Mouse (Mus musculus): ENCODE results near the gene Lrrc45. TPM values are rescaled to one million over a fixed set of nuclear protein-coding genes. Genes with fewer than 3 reads are reported as not detected.

The Lrrc45 gene
- polyA plus RNA-seq (2012; rRNA removed; ENCODE audit: low replicate concordance), result 30.1 and 63.6 TPM in 2 replicates

DNA sequence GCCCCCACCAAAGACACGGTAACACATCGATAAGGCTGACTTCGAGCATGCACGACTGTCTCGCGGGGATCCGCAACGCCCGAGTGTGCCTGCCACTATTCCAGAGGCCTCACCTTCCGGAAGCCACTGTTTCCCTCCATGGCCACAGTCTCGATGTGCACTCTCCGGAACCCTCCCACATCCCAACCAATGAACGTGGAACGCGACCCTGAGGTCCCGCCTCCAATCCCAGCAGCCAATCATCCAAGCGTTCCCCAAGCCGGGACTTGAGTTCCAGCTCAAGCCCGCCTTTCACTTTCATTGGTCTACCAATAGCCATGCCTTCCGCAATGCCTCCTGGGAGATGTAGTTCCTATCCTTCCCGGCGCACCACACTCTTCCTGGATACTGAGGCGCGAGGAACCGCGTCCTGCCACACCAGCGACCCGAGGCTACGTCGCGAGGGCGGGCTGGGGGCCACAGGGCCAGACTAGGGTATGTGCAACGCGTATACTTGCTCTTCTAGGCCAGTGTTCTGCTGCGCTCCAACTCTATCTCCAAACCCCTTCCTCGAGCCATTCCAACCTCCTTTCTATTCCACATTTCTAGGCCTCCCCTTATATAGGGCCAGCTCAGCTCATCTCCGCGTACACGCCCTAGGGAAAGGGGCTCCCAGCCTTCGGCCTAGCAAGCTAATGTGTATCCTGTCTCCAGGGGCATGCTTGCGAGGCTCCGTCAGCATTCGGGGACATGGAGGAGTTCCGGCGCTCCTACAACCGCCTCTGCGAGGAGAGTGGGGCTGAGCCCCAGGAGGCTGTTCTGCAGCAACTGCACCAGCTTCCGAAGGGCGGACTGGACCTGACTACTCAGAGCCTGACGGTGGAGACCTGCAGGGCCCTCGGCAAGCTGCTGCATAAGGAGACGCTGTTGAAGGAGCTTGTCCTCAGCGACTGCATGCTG lies at the start of gene Lrrc45, which contains the start of gene Cenpx:
TSS of gene Lrrc45 (plus strand) at position 346 of the 939 bp plus-strand sequence.
TSS of gene Cenpx (minus strand) at position 159 of the 939 bp plus-strand sequence.

GRCm38 (mm10) chr11:120672687-120673593 lies 40.8 kb upstream of the Lrrc45 start, which contains the start of gene Aspscr1:
TSS of gene Aspscr1 (plus strand) at chr11:120672973.

DNA sequence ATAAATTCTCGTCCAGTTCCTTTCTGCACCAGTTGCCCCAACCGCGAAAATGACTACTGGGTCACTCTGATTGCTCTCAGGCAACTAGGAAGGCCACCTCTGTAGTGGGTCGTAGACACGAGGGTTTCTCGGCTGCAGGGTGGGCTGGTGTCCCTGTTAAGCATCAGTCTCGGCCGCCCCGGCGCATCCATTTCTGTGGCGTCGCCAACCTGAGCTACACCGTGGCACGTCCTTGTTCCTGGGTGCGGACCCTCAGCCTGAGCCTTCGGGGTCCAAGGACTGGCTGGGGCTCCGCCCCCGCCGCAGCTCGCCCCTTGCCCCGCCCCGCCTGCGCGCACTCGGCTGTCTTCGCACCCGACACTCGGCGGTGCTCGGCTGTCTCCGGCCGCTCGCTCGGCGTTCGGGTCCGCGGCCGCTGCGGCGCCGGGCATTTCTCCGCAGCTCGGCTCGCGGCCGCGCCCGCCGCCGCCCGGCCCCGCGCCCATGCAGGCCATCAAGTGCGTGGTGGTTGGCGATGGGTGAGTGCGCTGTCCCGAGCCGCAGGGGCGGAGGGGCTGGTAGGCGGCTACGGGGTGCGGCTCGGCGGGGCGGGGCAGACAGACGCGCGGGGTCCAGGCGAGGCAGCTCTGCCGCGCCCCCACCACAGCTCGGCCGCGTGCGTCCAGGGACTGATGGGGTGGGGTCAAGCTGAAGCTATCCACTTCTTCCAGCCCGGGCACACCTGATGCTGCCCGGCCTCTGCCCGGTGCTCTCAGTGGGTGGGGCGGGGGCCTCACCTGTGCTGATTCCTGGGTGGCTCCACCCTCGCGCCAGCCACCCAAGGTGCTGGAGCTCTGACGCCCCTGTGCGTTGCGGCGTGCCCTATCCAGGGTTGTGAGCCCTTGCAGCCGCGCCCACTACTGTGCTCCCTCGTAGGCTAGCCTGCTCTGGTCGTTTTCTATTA lies 7.7 kb downstream of the Lrrc45 start, which contains the start of gene Rac3:
TSS of gene Rac3 (plus strand) at position 347 of the 943 bp plus-strand sequence.

GRCm38 (mm10) chr11:120727169-120727527 lies 13.4 kb downstream of the Lrrc45 start, which contains the start of gene Dcxr:
TSS of gene Dcxr (minus strand) at chr11:120727281.

DNA sequence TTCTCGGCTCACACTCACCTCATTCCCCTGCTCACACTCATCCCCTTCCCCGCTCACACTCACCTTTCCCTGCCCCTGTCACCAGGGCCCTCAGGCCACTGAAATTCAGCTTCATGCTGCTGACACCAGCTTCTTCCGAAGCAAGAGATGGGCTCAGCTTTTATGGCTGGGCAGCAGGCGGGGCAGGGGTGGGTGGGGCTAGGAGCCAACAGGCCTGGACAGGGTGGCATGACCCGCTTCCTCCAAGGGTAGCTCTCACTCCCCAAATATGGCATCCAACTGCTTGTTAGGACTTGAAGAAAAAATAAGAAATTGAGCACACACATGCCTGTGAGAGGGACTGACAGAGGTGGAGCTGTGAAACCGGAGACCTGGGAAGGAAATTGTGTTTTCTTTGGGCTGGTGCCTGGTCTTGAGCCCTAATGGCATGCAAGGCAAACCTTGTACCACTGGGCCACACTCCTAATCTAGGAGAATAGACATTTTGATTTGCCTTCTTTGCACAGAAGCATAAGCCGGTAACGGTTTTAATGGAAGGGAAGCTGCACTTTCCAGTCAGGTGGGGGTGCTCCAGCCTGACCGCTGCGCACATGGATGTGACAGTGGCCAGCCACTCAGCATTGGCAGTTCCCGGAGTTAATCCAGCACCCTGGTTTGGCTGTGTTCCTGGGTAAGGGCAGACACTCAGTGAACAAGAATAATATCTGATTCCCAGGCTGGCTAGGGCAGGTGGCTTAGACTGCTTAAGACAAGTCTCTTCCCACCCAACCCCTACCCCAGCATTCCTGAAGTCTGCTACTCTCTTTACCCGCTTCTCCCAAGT lies 18.3 kb downstream of the Lrrc45 start, which contains the start of gene Cbr2:
TSS of gene Cbr2 (minus strand) at position 257 of the 823 bp plus-strand sequence.

GRCm38 (mm10) chr11:120762672-120763041 lies 48.9 kb downstream of the Lrrc45 start, which contains the start of gene Hmga1b:
TSS of gene Hmga1b (plus strand) at chr11:120762794.

Other genes with a start within 250 kb of the Lrrc45 start
- gene Arl16, start 246.3 kb upstream of the Lrrc45 start, polyA plus RNA-seq (2012; rRNA removed; ENCODE audit: low replicate concordance), result 29.0 and 40.5 TPM in 2 replicates
- gene Mrpl12, start 229.3 kb upstream of the Lrrc45 start, polyA plus RNA-seq (2012; rRNA removed; ENCODE audit: low replicate concordance), result 108 and 111 TPM in 2 replicates
- gene Slc25a10, start 222.1 kb upstream of the Lrrc45 start, polyA plus RNA-seq (2012; rRNA removed; ENCODE audit: low replicate concordance), result 651 and 925 TPM in 2 replicates
- gene Gcgr, start 183.2 kb upstream of the Lrrc45 start, polyA plus RNA-seq (2012; rRNA removed; ENCODE audit: low replicate concordance), result 1.3 and 3.8 TPM in 2 replicates
- gene Mcrip1, start 164.2 kb upstream of the Lrrc45 start, polyA plus RNA-seq (2012; rRNA removed; ENCODE audit: low replicate concordance), result 157 and 174 TPM in 2 replicates
- not detected in 2 replicates for gene Ppp1r27, start 162.8 kb upstream of the Lrrc45 start, polyA plus RNA-seq (2012; rRNA removed; ENCODE audit: low replicate concordance)
- 212 and 315 TPM in 2 replicates for gene P4hb, start 140.7 kb upstream of the Lrrc45 start, polyA plus RNA-seq (2012; rRNA removed; ENCODE audit: low replicate concordance)
- gene Arhgdia, start 132.3 kb upstream of the Lrrc45 start, polyA plus RNA-seq (2012; rRNA removed; ENCODE audit: low replicate concordance), result 706 and 742 TPM in 2 replicates
- 26.4 and 41.1 TPM in 2 replicates for gene Alyref, start 115.6 kb upstream of the Lrrc45 start, polyA plus RNA-seq (2012; rRNA removed; ENCODE audit: low replicate concordance)
- gene Anapc11, start 115.5 kb upstream of the Lrrc45 start, polyA plus RNA-seq (2012; rRNA removed; ENCODE audit: low replicate concordance), result 102 and 121 TPM in 2 replicates
- 0.39 and 2.5 TPM in 2 replicates for gene Npb, start 105.4 kb upstream of the Lrrc45 start, polyA plus RNA-seq (2012; rRNA removed; ENCODE audit: low replicate concordance)
- gene Pcyt2, start 96.0 kb upstream of the Lrrc45 start, polyA plus RNA-seq (2012; rRNA removed; ENCODE audit: low replicate concordance), result 202 and 224 TPM in 2 replicates
- gene Sirt7, start 88.7 kb upstream of the Lrrc45 start, polyA plus RNA-seq (2012; rRNA removed; ENCODE audit: low replicate concordance), result 63.3 and 73.1 TPM in 2 replicates
- gene Mafg, start 80.3 kb upstream of the Lrrc45 start, polyA plus RNA-seq (2012; rRNA removed; ENCODE audit: low replicate concordance), result 53.4 and 67.3 TPM in 2 replicates
- 8.3 and 23.9 TPM in 2 replicates for gene Pycr1, start 70.2 kb upstream of the Lrrc45 start, polyA plus RNA-seq (2012; rRNA removed; ENCODE audit: low replicate concordance)
- gene Myadml2, start 65.8 kb upstream of the Lrrc45 start, polyA plus RNA-seq (2012; rRNA removed; ENCODE audit: low replicate concordance), result 0.14 TPM in 1 of 2 replicates, not detected in the other
- 5.0 TPM in 1 of 2 replicates, not detected in the other for gene Notum, start 52.8 kb upstream of the Lrrc45 start, polyA plus RNA-seq (2012; rRNA removed; ENCODE audit: low replicate concordance)
- 89.5 and 105 TPM in 2 replicates for gene Aspscr1, start 41.0 kb upstream of the Lrrc45 start, polyA plus RNA-seq (2012; rRNA removed; ENCODE audit: low replicate concordance)
- gene Cenpx, start 187 bp upstream of the Lrrc45 start, polyA plus RNA-seq (2012; rRNA removed; ENCODE audit: low replicate concordance), result 89.1 and 110 TPM in 2 replicates
- gene Rac3, start 7.5 kb downstream of the Lrrc45 start, polyA plus RNA-seq (2012; rRNA removed; ENCODE audit: low replicate concordance), result 16.6 and 55.7 TPM in 2 replicates
- gene Dcxr, start 13.4 kb downstream of the Lrrc45 start, polyA plus RNA-seq (2012; rRNA removed; ENCODE audit: low replicate concordance), result 141 and 144 TPM in 2 replicates
- gene Cbr2, start 18.2 kb downstream of the Lrrc45 start, polyA plus RNA-seq (2012; rRNA removed; ENCODE audit: low replicate concordance), result 204 and 309 TPM in 2 replicates
- gene Hmga1b, start 48.9 kb downstream of the Lrrc45 start, polyA plus RNA-seq (2012; rRNA removed; ENCODE audit: low replicate concordance), result 0.50 and 9.3 TPM in 2 replicates
- 57.4 and 75.5 TPM in 2 replicates for gene Rfng, start 70.3 kb downstream of the Lrrc45 start, polyA plus RNA-seq (2012; rRNA removed; ENCODE audit: low replicate concordance)
- gene Gps1, start 70.3 kb downstream of the Lrrc45 start, polyA plus RNA-seq (2012; rRNA removed; ENCODE audit: low replicate concordance), result 171 and 257 TPM in 2 replicates
- gene Dus1l, start 82.5 kb downstream of the Lrrc45 start, polyA plus RNA-seq (2012; rRNA removed; ENCODE audit: low replicate concordance), result 33.0 and 52.4 TPM in 2 replicates
- gene Fasn, start 110.6 kb downstream of the Lrrc45 start, polyA plus RNA-seq (2012; rRNA removed; ENCODE audit: low replicate concordance), result 8,340 and 15,875 TPM in 2 replicates
- gene Ccdc57, start 218.9 kb downstream of the Lrrc45 start, polyA plus RNA-seq (2012; rRNA removed; ENCODE audit: low replicate concordance), result 1.6 and 5.9 TPM in 2 replicates
- 2.2 and 13.6 TPM in 2 replicates for gene Slc16a3, start 234.6 kb downstream of the Lrrc45 start, polyA plus RNA-seq (2012; rRNA removed; ENCODE audit: low replicate concordance)

All from subcutaneous adipose tissue, adult 2 months (tissue).